Mouse (Mus musculus) heart, embryonic 13.5 days (tissue): ENCODE measurements around the gene Hus1. TPM values are rescaled to one million over a fixed set of nuclear protein-coding genes. Genes with fewer than 3 reads are reported as not detected.

Experiments
- ATAC-seq: fragments of 200-750 bp; cut with Nextera tagmentation; 2 replicates; pipeline ENCODE4 v1.8.0; 2017; ENCODE audit warnings: moderate TSS enrichment; ENCODE audit not compliant: insufficient number of reproducible peaks, low FRiP score, low TSS enrichment; ENCODE audit errors: extremely low read depth
- H3K27ac ChIP-seq: fragments of 300-500 bp; sonication (generic); replicated peaks from 2 replicates; pipeline ENCODE4 v1.5.1; 2015; ENCODE audit warnings: moderate library complexity, mild to moderate bottlenecking, inconsistent platforms
- H3K27me3 ChIP-seq: fragments of 300-500 bp; sonication (generic); replicated peaks from 2 replicates; pipeline ENCODE4 v1.6.1; 2015; ENCODE audit warnings: mild to moderate bottlenecking, inconsistent platforms
- H3K36me3 ChIP-seq: fragments of 300-500 bp; sonication (generic); 2 replicates; pipeline ENCODE4 v1.6.1; 2015; ENCODE audit warnings: mild to moderate bottlenecking, inconsistent platforms
- H3K4me1 ChIP-seq: fragments of 300-500 bp; sonication (generic); 2 replicates; pipeline ENCODE4 v1.6.1; 2015; ENCODE audit warnings: inconsistent platforms
- H3K4me2 ChIP-seq: fragments of 300-500 bp; sonication (generic); 2 replicates; pipeline ENCODE4 v1.6.1; 2015; ENCODE audit warnings: inconsistent platforms, mild to moderate bottlenecking, moderate library complexity
- H3K4me3 ChIP-seq: fragments of 300-500 bp; sonication (generic); 2 replicates; pipeline ENCODE4 v1.5.1; 2015; ENCODE audit warnings: moderate library complexity, mild to moderate bottlenecking, inconsistent platforms
- H3K9ac ChIP-seq: fragments of 300-500 bp; sonication (generic); 2 replicates; pipeline ENCODE4 v1.6.1; 2015; ENCODE audit warnings: inconsistent platforms, mild to moderate bottlenecking, moderate library complexity
- H3K9me3 ChIP-seq: fragments of 300-500 bp; sonication (generic); 2 replicates; pipeline ENCODE4 v1.6.1; 2016; ENCODE audit warnings: inconsistent platforms
- WGBS: fragments of 180-500 bp; shearing (Covaris S2); methylation state at CpG from one replicate; pipeline ENCODE4 v1.1.7; 2015; ENCODE audit warnings: mixed read lengths; 5-methylcytosine and 5-hydroxymethylcytosine counted together
- polyA plus RNA-seq: library from polyadenylated mRNA; unstranded; fragments of >200 nt; fragmentation: Nextera tagmentation; extraction: Ambion mirVana; gene quantifications from 2 replicates; pipeline ENCODE4 v1.2.1, GENCODE M21; 2015

The Hus1 gene
- polyA plus RNA-seq, 1 experiment from 2014 or later, result 12.1 TPM

GRCm38 (mm10) chr11:9031530-9031929 is 20.5 kb upstream of the Hus1 start:
- Histone ChIP-seq H3K27me3 (no peaks in the 10 kb centered on the region), H3K4me2 (no peak overlapping the region), H3K4me3 (no peak overlapping the region), H3K4me1 (no peaks in the 10 kb centered on the region), H3K9me3 (no peaks in the 10 kb centered on the region), H3K36me3 (no peaks in the 10 kb centered on the region), H3K9ac (no peak overlapping the region), H3K27ac (no peak overlapping the region)
- ATAC-seq, result no peak
- WGBS, result 80% methylated on average over 2 of the region's 2 CpGs

GRCm38 (mm10) chr11:9025211-9025610 is 14.2 kb upstream of the Hus1 start:
- H3K27me3 ChIP-seq, result no peaks in the 10 kb centered on the region
- H3K9ac ChIP-seq, result no peak overlapping the region
- ATAC-seq, result peak; percentile 37; the same call in 1 of the 2 replicates
- no peaks in the 10 kb centered on the region for H3K9me3 ChIP-seq
- H3K4me3 ChIP-seq, result no peak overlapping the region
- 46% methylated on average over 3 of the region's 3 CpGs for WGBS
- H3K27ac ChIP-seq, result peak overlapping the region; percentile 28; the same call in 1 of the 2 replicates
- H3K36me3 ChIP-seq, result no peaks in the 10 kb centered on the region
- H3K4me2 ChIP-seq, result no peak overlapping the region
- H3K4me1 ChIP-seq, result peaks cover 7% of the 10 kb centered on the region; the same call in 1 of the 2 replicates

GRCm38 (mm10) chr11:9024782-9025181 is 13.8 kb upstream of the Hus1 start:
- no peak for ATAC-seq
- peaks cover 7% of the 10 kb centered on the region; the same call in 1 of the 2 replicates for H3K4me1 ChIP-seq

GRCm38 (mm10) chr11:9020207-9020606 is 9.2 kb upstream of the Hus1 start:
- ATAC-seq, result no peak
- peaks cover 6% of the 10 kb centered on the region; the same call in 1 of the 2 replicates for H3K4me1 ChIP-seq
- H3K9me3 ChIP-seq, result no peaks in the 10 kb centered on the region
- no peaks in the 10 kb centered on the region for H3K27me3 ChIP-seq
- no peak overlapping the region for H3K9ac ChIP-seq
- 86% methylated on average over 5 of the region's 5 CpGs for WGBS
- H3K4me3 ChIP-seq, result no peak overlapping the region
- no peak overlapping the region for H3K27ac ChIP-seq
- H3K36me3 ChIP-seq, result no peaks in the 10 kb centered on the region
- no peak overlapping the region for H3K4me2 ChIP-seq

More at GRCm38 (mm10) chr11:9024782-9025181, 13.8 kb upstream of the Hus1 start:
- Histone ChIP-seq H3K36me3 (no peaks in the 10 kb centered on the region), H3K27ac (peak overlapping the region; percentile 28; the same call in 1 of the 2 replicates), H3K4me2 (no peak overlapping the region), H3K4me3 (no peak overlapping the region), H3K9me3 (no peaks in the 10 kb centered on the region), H3K27me3 (no peaks in the 10 kb centered on the region), H3K9ac (no peak overlapping the region)
- WGBS, result 58% methylated on average over 7 of the region's 7 CpGs

GRCm38 (mm10) chr11:9018491-9019267 is 7.7 kb upstream of the Hus1 start:
- no peaks in the 10 kb centered on the region for H3K4me1 ChIP-seq
- H3K27ac ChIP-seq, result no peak overlapping the region
- no peak overlapping the region for H3K4me2 ChIP-seq
- WGBS, result 71% methylated on average over 6 of the region's 6 CpGs
- no peaks in the 10 kb centered on the region for H3K36me3 ChIP-seq
- ATAC-seq, result no peak
- no peak overlapping the region for H3K4me3 ChIP-seq
- H3K9ac ChIP-seq, result no peak overlapping the region
- H3K27me3 ChIP-seq, result 0 out of 2 replicates have a peak, but pooled peaks cover 3% of the 10 kb centered on the region
- H3K9me3 ChIP-seq, result no peaks in the 10 kb centered on the region

- Histone ChIP-seq H3K36me3 (no peaks in the 10 kb centered on the region), H3K4me2 (no peak overlapping the region), H3K9me3 (no peaks in the 10 kb centered on the region), H3K4me3 (no peak overlapping the region), H3K4me1 (peaks cover 7% of the 10 kb centered on the region), H3K9ac (no peak overlapping the region), H3K27me3 (0 out of 2 replicates have a peak, but pooled peaks cover 3% of the 10 kb centered on the region), H3K27ac (no peak overlapping the region)
- ATAC-seq, result no peak
- 82% methylated on average over 3 of the region's 3 CpGs for WGBS
These were observed 3.7 kb upstream of the Hus1 start for GRCm38 (mm10) chr11:9014740-9015139.

GRCm38 (mm10) chr11:9011348-9011747 is 357 bp upstream of the Hus1 start:
- ATAC-seq, result no peak
- Histone ChIP-seq H3K27me3 (0 out of 2 replicates have a peak, but pooled peaks cover 3% of the 10 kb centered on the region), H3K9me3 (no peaks in the 10 kb centered on the region), H3K4me1 (peaks cover 23% of the 10 kb centered on the region), H3K36me3 (peaks cover 23% of the 10 kb centered on the region), H3K4me3 (peak overlapping the region; percentile 90), H3K4me2 (peak overlapping the region; percentile 94), H3K9ac (peak overlapping the region; percentile 95), H3K27ac (peak overlapping the region; percentile 95)
- WGBS, result 3% methylated on average over 3 of the region's 3 CpGs

GRCm38 (mm10) chr11:9010416-9010815 is 575 bp downstream of the Hus1 start:
- under 1% methylated on average over 7 of the region's 7 CpGs for WGBS
- no peak for ATAC-seq
- Histone ChIP-seq H3K36me3 (peaks cover 31% of the 10 kb centered on the region), H3K9ac (peak overlapping the region; percentile 95), H3K4me2 (peak overlapping the region; percentile 94), H3K27ac (peak overlapping the region; percentile 95), H3K9me3 (no peaks in the 10 kb centered on the region), H3K4me3 (peak overlapping the region; percentile 90), H3K27me3 (0 out of 2 replicates have a peak, but pooled peaks cover 3% of the 10 kb centered on the region), H3K4me1 (peaks cover 23% of the 10 kb centered on the region)

GRCm38 (mm10) chr11:9008761-9009160 is 2.2 kb downstream of the Hus1 start:
- H3K27ac ChIP-seq, result no peak overlapping the region
- H3K9ac ChIP-seq, result no peak overlapping the region
- H3K4me1 ChIP-seq, result peaks cover 23% of the 10 kb centered on the region
- H3K4me2 ChIP-seq, result no peak overlapping the region
- H3K27me3 ChIP-seq, result no peaks in the 10 kb centered on the region
- 95% methylated on average over 5 of the region's 5 CpGs for WGBS
- H3K36me3 ChIP-seq, result peaks cover 48% of the 10 kb centered on the region
- ATAC-seq, result no peak
- H3K9me3 ChIP-seq, result no peaks in the 10 kb centered on the region
- H3K4me3 ChIP-seq, result no peak overlapping the region

- Histone ChIP-seq H3K27me3 (peaks cover 10% of the 10 kb centered on the region), H3K36me3 (peaks cover 25% of the 10 kb centered on the region), H3K4me1 (peaks cover 16% of the 10 kb centered on the region), H3K4me2 (no peak overlapping the region), H3K9me3 (0 out of 2 replicates have a peak, but pooled peaks cover 6% of the 10 kb centered on the region), H3K27ac (no peak overlapping the region), H3K4me3 (no peak overlapping the region), H3K9ac (no peak overlapping the region)
- WGBS, result 69% methylated on average over 4 of the region's 4 CpGs
- ATAC-seq, result no peak
These were observed 22.9 kb downstream of the Hus1 start for GRCm38 (mm10) chr11:8988084-8988483.

- peaks cover 10% of the 10 kb centered on the region for H3K27me3 ChIP-seq
- ATAC-seq, result no peak
These were observed 24.9 kb downstream of the Hus1 start for GRCm38 (mm10) chr11:8986058-8986457.

More at GRCm38 (mm10) chr11:8986058-8986457, 24.9 kb downstream of the Hus1 start:
- Histone ChIP-seq H3K27ac (no peak overlapping the region), H3K9ac (no peak overlapping the region), H3K4me1 (peaks cover 16% of the 10 kb centered on the region), H3K36me3 (peaks cover 6% of the 10 kb centered on the region), H3K9me3 (no peaks in the 10 kb centered on the region), H3K4me2 (no peak overlapping the region), H3K4me3 (no peak overlapping the region)
